Mouse (Mus musculus): Measurements from ENCODE around the gene Ak4. TPM values are rescaled to one million over a fixed set of nuclear protein-coding genes. Genes with fewer than 3 reads are reported as not detected.

The Ak4 gene
- total RNA-seq, 2 experiments from 2014 or later: 30.0 to 46.1 TPM

- intact Hi-C loops (cut with DNase I): no loop called here
- Histone ChIP-seq H3K4me3 (no peak overlapping the region), H3K27ac (no peak overlapping the region)
- no peak for DNase-seq (ENCODE audit: extremely low spot score in 1 of 2, low spot score in 2 of 2)
- TF ChIP-seq CTCF (IDR thresholded peaks at IDR 0.05): no peak
Measured at GRCm38 (mm10) chr4:101469242-101469641, 50.2 kb downstream of the Ak4 start.

GRCm38 (mm10) chr4:101470543-101470942 lies 51.5 kb downstream of the Ak4 start:
- TF ChIP-seq CTCF (IDR thresholded peaks at IDR 0.05): peak; percentile 58
- no peak for DNase-seq (ENCODE audit: extremely low spot score in 1 of 2, low spot score in 2 of 2)
- intact Hi-C loops (cut with DNase I): loop anchor here (2.0 to 5.0 kb wide), 2 partner anchors 152 to 528 kb away; no protein-coding TSS in a partner anchor

GRCm38 (mm10) chr4:101472767-101473166 lies 53.7 kb downstream of the Ak4 start:
- Histone ChIP-seq H3K4me3 (no peak overlapping the region), H3K27ac (no peak overlapping the region)
- intact Hi-C loops (cut with DNase I): loop anchor here (5.0 kb wide), 1 partner anchor 150 kb away; no protein-coding TSS in a partner anchor
- no peak for TF ChIP-seq CTCF (IDR thresholded peaks at IDR 0.05)
- DNase-seq (ENCODE audit: extremely low spot score in 1 of 2, low spot score in 2 of 2): no peak

More at GRCm38 (mm10) chr4:101470543-101470942, 51.5 kb downstream of the Ak4 start:
- H3K27ac ChIP-seq: no peak overlapping the region
- no peak overlapping the region for H3K4me3 ChIP-seq

GRCm38 (mm10) chr4:101490320-101490917 lies 71.3 kb downstream of the Ak4 start:
- no peak for TF ChIP-seq CTCF (IDR thresholded peaks at IDR 0.05)
- H3K4me3 ChIP-seq: no peak overlapping the region
- intact Hi-C loops (cut with DNase I): no loop called here
- no peak for DNase-seq (ENCODE audit: extremely low spot score in 1 of 2, low spot score in 2 of 2)
- no peak overlapping the region for H3K27ac ChIP-seq

GRCm38 (mm10) chr4:101491704-101492103 lies 72.6 kb downstream of the Ak4 start:
- no peak for DNase-seq (ENCODE audit: extremely low spot score in 1 of 2, low spot score in 2 of 2)
- no peak for TF ChIP-seq CTCF (IDR thresholded peaks at IDR 0.05)
- intact Hi-C loops (cut with DNase I): no loop called here
- no peak overlapping the region for H3K4me3 ChIP-seq
- no peak overlapping the region for H3K27ac ChIP-seq

- TF ChIP-seq CTCF (IDR thresholded peaks at IDR 0.05): no peak
Measured at GRCm38 (mm10) chr4:101493611-101494197, 74.6 kb downstream of the Ak4 start.

GRCm38 (mm10) chr4:101496188-101496533 lies 77.1 kb downstream of the Ak4 start:
- H3K4me3 ChIP-seq: peak overlapping the region; percentile 74
- peak overlapping the region; percentile 21; the same call in 1 of the 2 replicates for H3K27ac ChIP-seq
- intact Hi-C loops (cut with DNase I): no loop called here
- TF ChIP-seq CTCF (IDR thresholded peaks at IDR 0.05): no peak
- no peak for DNase-seq (ENCODE audit: extremely low spot score in 1 of 2, low spot score in 2 of 2)

More at GRCm38 (mm10) chr4:101493611-101494197, 74.6 kb downstream of the Ak4 start:
- Histone ChIP-seq H3K4me3 (no peak overlapping the region), H3K27ac (no peak overlapping the region)
- no peak for DNase-seq (ENCODE audit: extremely low spot score in 1 of 2, low spot score in 2 of 2)
- intact Hi-C loops (cut with DNase I): no loop called here

GRCm38 (mm10) chr4:101496534-101497237 lies 77.6 kb downstream of the Ak4 start, which contains the start of gene Dnajc6:
Dnajc6 (plus strand) TSS chr4:101496648.
- intact Hi-C loops (cut with DNase I): no loop called here
- peak; percentile 39 to 44 for DNase-seq (ENCODE audit: extremely low spot score in 1 of 2, low spot score in 2 of 2)
- Histone ChIP-seq H3K4me3 (peak within 1 kb of the TSS; percentile 74), H3K27ac (peak within 1 kb of the TSS; percentile 21; the same call in 1 of the 2 replicates)
- no peak for TF ChIP-seq CTCF (IDR thresholded peaks at IDR 0.05)

- H3K27ac ChIP-seq: 0 out of 2 replicates have a peak overlapping the region, but pooled peaks have one; percentile 3
- no peak for TF ChIP-seq CTCF (IDR thresholded peaks at IDR 0.05)
- peak overlapping the region; percentile 74 for H3K4me3 ChIP-seq
- intact Hi-C loops (cut with DNase I): no loop called here
- no peak for DNase-seq (ENCODE audit: extremely low spot score in 1 of 2, low spot score in 2 of 2)
Measured at GRCm38 (mm10) chr4:101497336-101497735, 78.3 kb downstream of the Ak4 start.

GRCm38 (mm10) chr4:101504470-101505007 lies 85.5 kb downstream of the Ak4 start:
- intact Hi-C loops (cut with DNase I): no loop called here
- no peak overlapping the region for H3K27ac ChIP-seq
- no peak for DNase-seq (ENCODE audit: extremely low spot score in 1 of 2, low spot score in 2 of 2)
- H3K4me3 ChIP-seq: no peak overlapping the region
- no peak for TF ChIP-seq CTCF (IDR thresholded peaks at IDR 0.05)

GRCm38 (mm10) chr4:101505966-101506365 lies 86.9 kb downstream of the Ak4 start:
- H3K4me3 ChIP-seq: no peak overlapping the region
- no peak for DNase-seq (ENCODE audit: extremely low spot score in 1 of 2, low spot score in 2 of 2)
- no peak overlapping the region for H3K27ac ChIP-seq
- no peak for TF ChIP-seq CTCF (IDR thresholded peaks at IDR 0.05)
- intact Hi-C loops (cut with DNase I): no loop called here

GRCm38 (mm10) chr4:101506372-101506771 lies 87.3 kb downstream of the Ak4 start:
- Histone ChIP-seq H3K4me3 (no peak overlapping the region), H3K27ac (no peak overlapping the region)
- intact Hi-C loops (cut with DNase I): no loop called here
- no peak for DNase-seq (ENCODE audit: extremely low spot score in 1 of 2, low spot score in 2 of 2)
- TF ChIP-seq CTCF (IDR thresholded peaks at IDR 0.05): peak; percentile 23; the same call in 1 of the 2 replicates
